Mouse (Mus musculus) embryo, embryonic 9.5 days (tissue): ENCODE results near the gene Kcnn4.

ENCODE experiments used
- DNase-seq: peaks from one replicate; pipeline ENCODE4 v3.0.0-alpha.2; 2017; ENCODE audit errors: extremely low spot score

Kcnn4 gene

DNA sequence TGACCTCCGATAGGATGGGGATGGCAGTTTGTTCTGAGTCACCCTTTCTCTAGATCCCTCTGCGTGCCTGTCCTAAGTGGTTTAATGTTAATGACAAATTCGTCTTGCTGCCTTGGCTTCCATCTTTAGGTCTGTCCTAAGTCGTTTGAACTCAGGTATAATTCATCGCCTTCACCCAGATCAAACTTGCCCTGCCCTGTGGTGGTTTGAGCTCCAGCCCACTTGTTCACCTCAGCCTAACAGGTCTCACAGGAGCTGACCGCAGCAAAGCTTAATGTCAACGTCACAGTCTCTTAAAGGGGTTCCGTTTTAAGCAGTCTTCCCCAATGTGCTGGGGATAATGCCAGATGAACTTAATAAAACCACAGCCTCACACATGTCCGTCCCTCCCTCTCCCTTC, 55.9 kb downstream of the Kcnn4 start:
- DNase-seq, result no peak

DNA sequence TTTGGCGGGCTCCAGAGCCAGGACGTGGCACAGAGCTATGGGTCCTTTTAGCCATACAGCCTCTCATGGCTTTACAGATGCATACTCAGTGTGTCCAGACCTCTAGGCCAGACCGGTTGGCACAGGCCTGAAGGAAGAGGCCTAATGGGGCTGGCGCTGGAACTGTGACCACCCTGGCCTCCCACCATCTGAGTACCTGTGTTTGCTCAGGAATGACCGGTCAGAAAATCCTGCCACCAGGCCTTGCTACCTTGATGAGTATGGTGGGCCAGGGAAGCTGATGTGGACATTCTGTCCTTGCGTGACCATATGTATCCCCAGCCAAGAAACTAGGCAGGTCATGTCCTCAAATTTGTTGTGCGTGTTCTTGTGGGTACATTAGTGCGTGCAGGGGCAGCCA, 57.1 kb downstream of the Kcnn4 start:
- DNase-seq, result no peak

DNA sequence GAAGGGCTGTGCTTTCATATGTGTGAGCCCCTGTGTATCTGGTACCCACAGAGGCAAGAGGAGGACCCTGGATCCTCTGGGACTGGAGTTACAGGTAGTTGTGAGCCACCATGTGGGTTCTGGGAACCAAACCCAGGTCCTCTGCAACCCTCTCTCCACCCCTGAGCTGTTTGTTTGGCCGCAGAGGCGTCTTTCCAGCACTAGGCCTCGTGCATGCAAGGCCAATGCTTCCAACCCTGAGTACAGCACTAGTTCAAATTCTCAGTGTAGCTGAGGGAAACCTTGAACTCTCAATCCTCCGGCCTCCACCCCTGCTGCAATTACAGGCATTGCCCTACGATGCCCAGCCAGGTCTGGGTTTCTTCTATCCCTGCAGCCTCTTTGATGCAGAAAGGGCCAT, 58.7 kb downstream of the Kcnn4 start:
- no peak for DNase-seq

DNA sequence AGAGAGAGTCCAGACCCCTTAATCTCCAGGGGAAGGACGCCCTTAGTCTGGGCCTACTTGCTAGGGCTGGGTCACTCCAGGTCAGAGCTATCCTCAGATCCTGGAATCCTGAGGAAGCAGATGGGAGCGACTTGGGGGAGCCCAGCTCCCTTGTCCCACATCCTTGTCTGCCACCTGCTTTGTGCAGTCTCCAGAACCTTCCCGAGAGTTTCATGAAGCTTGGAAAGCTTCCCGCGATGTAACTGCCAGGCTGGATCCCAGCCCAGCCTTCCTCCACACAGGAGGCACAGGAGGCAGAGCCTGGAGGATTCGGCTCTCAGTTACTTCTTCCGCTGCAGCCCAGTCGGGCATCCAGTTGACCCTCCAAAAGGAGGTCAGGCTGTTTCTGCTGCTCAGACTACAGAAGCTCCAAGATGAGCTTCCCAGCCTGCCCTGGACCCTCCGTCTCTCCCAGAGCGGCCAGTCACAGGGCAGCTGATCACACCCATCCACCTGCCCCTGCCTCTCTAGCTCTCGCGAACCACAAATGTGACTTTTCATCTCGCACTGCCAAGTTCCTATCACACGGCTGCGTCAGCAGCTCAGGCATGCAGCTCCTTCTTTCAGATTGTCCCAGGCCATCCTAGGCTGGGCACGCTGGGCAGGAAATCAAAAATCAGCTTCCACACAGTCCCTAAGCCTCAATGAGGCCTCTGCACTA, 59.5 kb downstream of the Kcnn4 start:
- no peak for DNase-seq

DNA sequence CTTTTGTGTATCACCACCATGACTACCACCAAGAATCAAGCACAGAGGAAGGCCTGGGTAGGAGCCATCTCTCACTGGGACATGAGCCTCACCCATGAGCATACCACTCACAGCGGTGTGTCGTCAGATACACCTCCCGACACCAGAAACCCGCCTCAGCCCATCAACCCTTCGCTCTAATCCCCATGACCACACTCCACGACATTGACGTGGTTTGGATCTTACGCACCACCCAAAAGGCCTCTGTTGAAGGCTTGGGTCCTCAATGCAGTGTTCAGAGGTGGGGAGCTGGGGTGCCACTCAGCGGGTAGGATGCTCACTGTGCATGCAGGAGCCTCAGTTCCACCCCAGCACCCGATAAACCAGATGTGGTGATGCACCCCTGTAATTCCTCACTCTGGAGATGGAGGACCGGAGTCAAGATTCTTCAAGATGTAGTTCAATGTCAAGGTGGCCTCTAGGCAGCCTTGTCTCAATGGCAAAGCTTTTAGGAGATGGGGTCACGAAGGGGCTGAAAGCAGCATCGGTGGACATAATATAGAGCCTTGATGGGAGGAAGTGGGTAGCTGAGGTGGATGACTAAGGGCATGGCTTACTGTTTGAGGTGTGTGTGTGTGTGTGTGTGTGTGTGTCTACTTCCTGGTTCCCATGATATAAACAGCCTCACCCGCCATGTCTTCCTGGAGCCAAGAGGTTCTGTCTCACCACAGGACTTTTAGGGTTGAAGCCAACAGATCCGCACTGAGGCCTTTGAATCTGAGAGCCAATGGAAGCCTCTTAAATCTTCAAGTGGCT, 60.7 kb downstream of the Kcnn4 start:
- no peak for DNase-seq

DNA sequence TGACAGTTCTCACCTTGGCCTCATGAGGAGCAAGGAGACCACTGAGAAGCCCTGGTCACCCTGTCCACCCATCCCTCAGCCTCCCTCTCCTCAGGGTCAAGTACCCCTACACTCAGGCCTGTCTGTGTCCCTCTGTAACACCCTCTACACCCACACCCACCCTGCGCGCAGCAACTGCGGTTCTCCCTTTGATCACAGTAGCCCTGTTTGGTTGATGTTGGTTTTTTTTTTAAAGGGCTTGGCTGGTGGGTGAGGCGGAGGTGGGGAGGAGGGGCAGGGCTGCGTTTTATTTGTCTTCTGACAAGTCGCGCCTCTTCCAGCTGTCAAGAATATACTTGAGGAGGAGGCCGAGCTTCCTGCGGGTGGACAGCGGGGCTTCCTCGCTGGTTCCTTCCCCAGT, 61.6 kb downstream of the Kcnn4 start:
- DNase-seq, result no peak

DNA sequence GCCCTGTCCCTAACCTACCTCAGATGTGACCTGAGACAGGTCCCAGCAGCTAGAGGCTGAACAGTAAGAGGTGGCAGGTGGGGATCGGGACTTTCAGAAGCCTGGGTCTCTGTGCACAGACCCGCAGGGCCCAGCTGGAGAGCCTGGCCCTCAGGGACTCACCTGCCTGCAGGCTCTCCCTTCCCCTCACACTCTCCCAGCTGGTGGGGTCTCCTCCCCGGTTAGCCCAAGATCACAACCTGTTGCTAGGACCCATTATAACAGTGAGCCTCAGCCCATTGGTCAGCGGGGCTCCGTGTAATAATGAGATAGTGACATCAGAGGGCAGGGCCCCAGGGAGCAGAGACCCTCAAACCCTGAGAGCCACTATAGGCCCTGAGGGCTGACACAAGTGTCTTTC, 65.2 kb downstream of the Kcnn4 start:
- no peak for DNase-seq
